Mouse (Mus musculus) liver, adult 2 months (tissue): ENCODE measurements around the gene Nrtn. TPM values are rescaled to one million over a fixed set of nuclear protein-coding genes. Genes with fewer than 3 reads are reported as not detected.
A peak's percentile ranks its signal among the peaks of the same experiment; 100 is the strongest.

ENCODE experiments used
- DNase-seq: peaks from one replicate; pipeline ENCODE4 v3.0.0-alpha.2; 2011; ENCODE audit warnings: low read depth, low spot score; ENCODE audit errors: extremely low read depth
- H3K27ac ChIP-seq: fragments of 200-500 bp; replicated peaks from 2 replicates; pipeline ENCODE4 v1.5.1; 2012; ENCODE audit warnings: low read depth, mild to moderate bottlenecking, control low read depth, inconsistent platforms, low read length; ENCODE audit not compliant: insufficient read depth
- H3K27me3 ChIP-seq: fragments of 200-500 bp; 2 replicates; pipeline ENCODE4 v1.6.1; 2012; ENCODE audit warnings: mild to moderate bottlenecking, moderate library complexity, low read length, inconsistent platforms; ENCODE audit not compliant: control insufficient read depth, insufficient read depth
- H3K36me3 ChIP-seq: fragments of 200-500 bp; 2 replicates; pipeline ENCODE4 v1.6.1; 2012; ENCODE audit warnings: low read length, inconsistent platforms; ENCODE audit not compliant: control insufficient read depth, insufficient read depth
- H3K4me1 ChIP-seq: fragments of 200-500 bp; 2 replicates; pipeline ENCODE4 v1.6.1; 2011; ENCODE audit warnings: low read length; ENCODE audit not compliant: control insufficient read depth, insufficient read depth
- H3K4me3 ChIP-seq: fragments of 200-500 bp; 2 replicates; pipeline ENCODE4 v1.5.1; 2011; ENCODE audit warnings: low read depth, mild to moderate bottlenecking, control low read depth, low read length, moderate library complexity; ENCODE audit not compliant: insufficient read depth
- H3K79me2 ChIP-seq: fragments of 200-500 bp; 2 replicates; pipeline ENCODE4 v1.6.1; 2012; ENCODE audit warnings: inconsistent platforms, mild to moderate bottlenecking, low read length, moderate library complexity; ENCODE audit not compliant: control insufficient read depth, insufficient read depth
- H3K9ac ChIP-seq: fragments of 200-500 bp; 2 replicates; pipeline ENCODE4 v1.6.1; 2012; ENCODE audit warnings: low read depth, mild to moderate bottlenecking, control low read depth, inconsistent platforms, low read length
- CTCF ChIP-seq: fragments of 200-500 bp; IDR thresholded peaks from 2 replicates; pipeline ENCODE4 v1.5.1; 2011; ENCODE audit warnings: low read depth, low read length, control low read depth
- POLR2A ChIP-seq: fragments of 200-500 bp; IDR thresholded peaks from 2 replicates; pipeline ENCODE4 v1.6.1; 2011; ENCODE audit warnings: low read length, control low read depth; ENCODE audit not compliant: insufficient read depth; ENCODE audit errors: extremely low read depth
- WGBS: fragments of 180-500 bp; shearing (Covaris S2); methylation state at CpG from one replicate; pipeline ENCODE4 v1.1.7; 2018; 5-methylcytosine and 5-hydroxymethylcytosine counted together
- polyA plus RNA-seq: library from polyadenylated mRNA; depleted of rRNA; stranded (reverse); fragments of >200 nt; gene quantifications from 2 replicates; pipeline ENCODE4 v1.2.3, GENCODE M21; 2012
- total RNA-seq: library from RNA; depleted of rRNA; stranded (reverse); fragments of >200 nt; gene quantifications from 2 replicates; pipeline ENCODE4 v1.2.3, GENCODE M21; 2014

The Nrtn gene
- total and polyA plus RNA-seq, 2 experiments, result 0.83 to 1.9 TPM

- Histone ChIP-seq H3K36me3 (no peaks in the 10 kb centered on the region), H3K27me3 (no peaks in the 10 kb centered on the region), H3K27ac (no peak overlapping the region), H3K9ac (no peak overlapping the region), H3K4me3 (no peak overlapping the region), H3K79me2 (no peaks in the 10 kb centered on the region), H3K4me1 (no peaks in the 10 kb centered on the region)
- DNase-seq, result no peak
- TF ChIP-seq POLR2A, result no peak
- no peak for TF ChIP-seq CTCF
- WGBS, result 77% methylated on average over 17 of the region's 17 CpGs
These were observed 17.1 kb downstream of the Nrtn start for GRCm38 (mm10) chr17:56740118-56740787.

- H3K27me3 ChIP-seq, result no peaks in the 10 kb centered on the region
- no peaks in the 10 kb centered on the region for H3K4me1 ChIP-seq
- WGBS, result 75% methylated on average over 10 of the region's 10 CpGs
- no peak overlapping the region for H3K9ac ChIP-seq
- no peak overlapping the region for H3K4me3 ChIP-seq
- TF ChIP-seq POLR2A (no peak), CTCF (no peak)
- DNase-seq, result no peak
- H3K27ac ChIP-seq, result no peak overlapping the region
- no peaks in the 10 kb centered on the region for H3K79me2 ChIP-seq
- no peaks in the 10 kb centered on the region for H3K36me3 ChIP-seq
These were observed 19.1 kb downstream of the Nrtn start for GRCm38 (mm10) chr17:56738221-56738620.

GRCm38 (mm10) chr17:56736534-56736933 is 20.8 kb downstream of the Nrtn start:
- TF ChIP-seq CTCF (peak; percentile 52), POLR2A (no peak)
- H3K27ac ChIP-seq, result no peak overlapping the region
- H3K9ac ChIP-seq, result no peak overlapping the region
- no peaks in the 10 kb centered on the region for H3K4me1 ChIP-seq
- H3K27me3 ChIP-seq, result no peaks in the 10 kb centered on the region
- DNase-seq, result no peak
- no peaks in the 10 kb centered on the region for H3K36me3 ChIP-seq
- 42% methylated on average over 8 of the region's 8 CpGs for WGBS
- no peaks in the 10 kb centered on the region for H3K79me2 ChIP-seq
- no peak overlapping the region for H3K4me3 ChIP-seq

DNA sequence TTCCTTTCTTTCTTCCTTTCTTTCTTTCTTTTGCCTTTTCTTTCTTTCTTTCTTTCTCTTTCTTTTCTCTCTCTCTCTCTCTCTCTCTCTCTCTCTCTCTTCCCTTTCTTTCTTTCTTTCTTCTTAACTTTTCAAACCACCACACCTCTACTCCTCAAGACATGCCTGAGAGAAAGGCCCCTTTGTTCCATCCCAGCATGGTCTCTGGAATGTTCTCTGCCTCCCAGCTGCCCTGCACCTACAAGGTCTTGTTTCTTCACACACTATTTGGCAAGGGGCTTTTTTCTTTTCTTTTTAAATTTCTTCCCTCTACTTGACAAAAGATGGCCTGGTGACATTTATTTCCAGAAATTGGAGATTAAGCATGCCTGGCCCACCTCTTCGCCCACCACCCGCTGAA is 27.7 kb downstream of the Nrtn start:
- Histone ChIP-seq H3K36me3 (no peaks in the 10 kb centered on the region), H3K79me2 (no peaks in the 10 kb centered on the region), H3K4me1 (no peaks in the 10 kb centered on the region), H3K27ac (no peak overlapping the region), H3K9ac (no peak overlapping the region), H3K4me3 (no peak overlapping the region), H3K27me3 (peaks cover 3% of the 10 kb centered on the region; the same call in 1 of the 2 replicates)
- no peak for DNase-seq
- WGBS, result 70% methylated on average over 2 of the region's 2 CpGs
- no peak for TF ChIP-seq CTCF
- TF ChIP-seq POLR2A, result no peak

GRCm38 (mm10) chr17:56729151-56729550 is 28.2 kb downstream of the Nrtn start:
- TF ChIP-seq CTCF, result no peak
- TF ChIP-seq POLR2A, result no peak
- H3K79me2 ChIP-seq, result no peaks in the 10 kb centered on the region
- no peak overlapping the region for H3K9ac ChIP-seq
- H3K27ac ChIP-seq, result no peak overlapping the region
- 68% methylated on average over 6 of the region's 6 CpGs for WGBS
- no peaks in the 10 kb centered on the region for H3K4me1 ChIP-seq
- DNase-seq, result no peak
- no peaks in the 10 kb centered on the region for H3K36me3 ChIP-seq
- no peak overlapping the region for H3K4me3 ChIP-seq
- peaks cover 3% of the 10 kb centered on the region; the same call in 1 of the 2 replicates for H3K27me3 ChIP-seq

DNA sequence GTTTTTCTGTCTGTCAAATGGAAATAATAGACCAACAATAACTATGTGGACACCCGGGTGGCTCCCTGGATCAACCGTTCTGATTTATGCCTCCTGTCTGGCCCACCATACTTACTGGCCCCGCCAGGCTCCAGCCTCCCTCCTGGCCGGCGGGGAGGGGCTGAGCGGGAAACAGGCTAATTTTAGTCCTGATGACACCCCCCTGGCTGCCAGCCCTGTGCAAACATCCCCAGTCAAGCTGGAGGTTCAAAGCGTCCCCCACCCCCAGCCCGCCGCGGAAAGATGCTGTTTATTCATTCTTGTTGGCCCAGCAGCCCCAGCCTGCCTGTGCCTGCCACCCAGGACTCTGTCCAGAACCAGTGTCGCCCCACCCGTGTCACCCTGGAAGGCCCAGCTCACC is 29.2 kb downstream of the Nrtn start:
- Histone ChIP-seq H3K27ac (no peak overlapping the region), H3K9ac (no peak overlapping the region), H3K4me3 (no peak overlapping the region), H3K36me3 (no peaks in the 10 kb centered on the region), H3K4me1 (no peaks in the 10 kb centered on the region), H3K79me2 (no peaks in the 10 kb centered on the region), H3K27me3 (peaks cover 3% of the 10 kb centered on the region; the same call in 1 of the 2 replicates)
- WGBS, result 15% methylated on average over 12 of the region's 12 CpGs
- no peak for DNase-seq
- TF ChIP-seq CTCF (no peak), POLR2A (no peak)
